Mouse (Mus musculus): ENCODE measurements around the gene Il31ra. TPM values are rescaled to one million over a fixed set of nuclear protein-coding genes. Genes with fewer than 3 reads are reported as not detected.

Gene Il31ra
- total and polyA plus RNA-seq, 2 experiments from 2014 or later = 0.15 to 0.33 TPM

DNA sequence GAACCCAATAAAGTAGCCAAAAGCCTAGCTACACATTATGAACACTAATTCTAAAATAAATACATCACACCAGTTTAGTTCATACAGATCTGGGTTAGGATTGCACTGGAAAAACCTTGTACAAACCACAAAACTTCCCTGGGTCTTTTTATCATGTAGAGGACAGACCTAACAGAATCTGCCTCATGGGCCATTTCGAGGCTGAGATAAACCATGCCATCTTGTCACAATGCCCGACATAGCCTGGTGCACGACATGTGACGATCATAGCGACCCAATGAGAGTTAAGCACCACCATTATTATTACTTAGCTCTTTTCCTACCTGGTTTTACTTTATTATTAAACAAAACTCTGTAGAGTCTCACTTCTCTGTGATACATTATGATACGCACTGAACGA is 57.1 kb downstream of the Il31ra start:
- H3K4me1 ChIP-seq (ENCODE audit: insufficient read depth) = no peaks in the 10 kb centered on the region
- DNase-seq (no peak), ATAC-seq (no peak)
- H3K27me3 ChIP-seq (ENCODE audit: insufficient read depth, low read length) = no peaks in the 10 kb centered on the region
- WGBS = 93% methylated on average over 7 of the region's 7 CpGs
- H3K4me3 ChIP-seq (ENCODE audit: low read depth, low read length) = no peak overlapping the region
- H3K36me3 ChIP-seq (ENCODE audit: insufficient read depth) = no peaks in the 10 kb centered on the region
- no peaks in the 10 kb centered on the region for H3K9me3 ChIP-seq (ENCODE audit: low read length)
- no peak overlapping the region for H3K9ac ChIP-seq
- TF ChIP-seq CTCF (IDR thresholded peaks at IDR 0.05; ENCODE audit: low read depth) = no peak
- no peak overlapping the region for H3K27ac ChIP-seq (ENCODE audit: low read depth, low read length)
- H3K4me2 ChIP-seq (ENCODE audit: low read depth) = no peak overlapping the region

DNA sequence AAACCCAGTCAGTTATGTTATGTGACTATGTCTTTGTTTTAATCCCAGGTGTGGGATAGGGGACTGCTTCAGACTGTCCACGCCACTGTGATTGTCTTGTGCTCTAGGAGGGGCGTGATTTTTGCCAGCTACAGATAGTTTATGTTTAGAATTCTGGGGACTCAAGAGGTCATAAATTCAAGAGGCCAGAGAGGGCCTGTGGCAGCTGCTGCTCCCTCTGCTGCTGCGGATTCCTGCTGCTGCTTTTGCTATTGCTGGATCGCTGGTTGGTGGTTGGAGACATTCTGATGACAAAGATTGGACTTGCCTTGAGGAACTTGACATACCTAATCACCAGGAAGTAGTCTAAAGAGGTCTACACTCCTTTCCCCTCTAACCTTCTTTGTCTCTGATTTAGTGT is 57.5 kb downstream of the Il31ra start:
- H3K27me3 ChIP-seq (ENCODE audit: insufficient read depth, low read length) = no peaks in the 10 kb centered on the region
- no peak overlapping the region for H3K9ac ChIP-seq
- H3K36me3 ChIP-seq (ENCODE audit: insufficient read depth) = no peaks in the 10 kb centered on the region
- 86% methylated on average over 4 of the region's 4 CpGs for WGBS
- H3K27ac ChIP-seq (ENCODE audit: low read depth, low read length) = no peak overlapping the region
- TF ChIP-seq CTCF (IDR thresholded peaks at IDR 0.05; ENCODE audit: low read depth) = no peak
- ATAC-seq = no peak
- DNase-seq = no peak
- H3K4me3 ChIP-seq (ENCODE audit: low read depth, low read length) = no peak overlapping the region
- H3K4me2 ChIP-seq (ENCODE audit: low read depth) = no peak overlapping the region
- H3K9me3 ChIP-seq (ENCODE audit: low read length) = no peaks in the 10 kb centered on the region
- no peaks in the 10 kb centered on the region for H3K4me1 ChIP-seq (ENCODE audit: insufficient read depth)

DNA sequence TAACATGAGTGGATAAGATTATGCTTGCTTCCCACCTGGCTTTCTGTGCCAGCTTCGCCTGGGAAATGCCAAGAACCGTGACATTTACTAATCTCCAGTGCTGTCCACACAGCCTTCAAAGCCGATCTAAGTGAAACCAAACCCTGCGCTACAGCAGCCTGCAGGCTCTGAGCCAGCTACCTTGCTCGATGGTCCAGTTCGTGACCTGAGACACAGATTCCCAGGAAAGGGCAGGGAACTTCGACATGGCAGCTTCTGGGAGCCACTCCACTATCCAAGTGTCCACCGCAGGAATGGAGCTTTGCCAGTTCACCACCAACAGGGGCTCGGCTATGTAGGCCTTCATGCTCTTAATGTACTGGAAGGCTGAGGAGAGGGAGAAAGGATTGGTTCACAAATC is 60.6 kb downstream of the Il31ra start:
- TF ChIP-seq CTCF (IDR thresholded peaks at IDR 0.05; ENCODE audit: low read depth) = no peak
- Histone ChIP-seq H3K4me1 (ENCODE audit: insufficient read depth) (no peaks in the 10 kb centered on the region), H3K4me3 (ENCODE audit: low read depth, low read length) (no peak overlapping the region), H3K4me2 (ENCODE audit: low read depth) (no peak overlapping the region), H3K9ac (no peak overlapping the region), H3K36me3 (ENCODE audit: insufficient read depth) (no peaks in the 10 kb centered on the region), H3K9me3 (ENCODE audit: low read length) (no peaks in the 10 kb centered on the region), H3K27me3 (ENCODE audit: insufficient read depth, low read length) (no peaks in the 10 kb centered on the region), H3K27ac (ENCODE audit: low read depth, low read length) (no peak overlapping the region)
- 71% methylated on average over 9 of the region's 9 CpGs for WGBS
- ATAC-seq = no peak
- no peak for DNase-seq

GRCm38 (mm10) chr13:112532235-112532634 is 61.9 kb downstream of the Il31ra start:
- WGBS = 88% methylated on average over 6 of the region's 6 CpGs
- H3K4me3 ChIP-seq (ENCODE audit: low read depth, low read length) = no peak overlapping the region
- no peak overlapping the region for H3K27ac ChIP-seq (ENCODE audit: low read depth, low read length)
- no peak for TF ChIP-seq CTCF (IDR thresholded peaks at IDR 0.05; ENCODE audit: low read depth)
- DNase-seq (no peak), ATAC-seq (no peak)
- H3K4me1 ChIP-seq (ENCODE audit: insufficient read depth) = no peaks in the 10 kb centered on the region
- H3K9ac ChIP-seq = no peak overlapping the region
- H3K36me3 ChIP-seq (ENCODE audit: insufficient read depth) = no peaks in the 10 kb centered on the region
- no peaks in the 10 kb centered on the region for H3K9me3 ChIP-seq (ENCODE audit: low read length)
- no peak overlapping the region for H3K4me2 ChIP-seq (ENCODE audit: low read depth)
- H3K27me3 ChIP-seq (ENCODE audit: insufficient read depth, low read length) = no peaks in the 10 kb centered on the region

DNA sequence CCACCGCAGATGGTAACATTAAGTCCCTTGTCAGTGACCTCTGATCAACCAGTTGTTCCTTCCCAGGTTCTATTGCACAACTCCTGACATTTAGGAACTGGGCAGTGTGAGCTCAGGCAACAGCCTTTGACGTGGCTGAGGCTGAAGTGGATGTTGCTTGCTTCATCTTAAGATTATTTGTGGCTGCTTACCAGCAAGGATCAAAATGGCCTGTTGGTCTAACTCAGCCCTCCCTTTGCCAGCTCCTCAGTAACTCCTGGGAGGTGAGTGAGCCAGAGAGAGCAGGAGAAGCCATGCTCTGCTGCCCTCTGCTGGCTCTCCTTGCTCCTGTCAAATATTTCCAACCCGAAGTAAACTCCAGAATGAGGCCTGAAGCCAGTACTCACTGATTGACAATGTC is 64.3 kb downstream of the Il31ra start:
- TF ChIP-seq CTCF (IDR thresholded peaks at IDR 0.05; ENCODE audit: low read depth) = peak; percentile 84
- Histone ChIP-seq H3K36me3 (ENCODE audit: insufficient read depth) (no peaks in the 10 kb centered on the region), H3K4me3 (ENCODE audit: low read depth, low read length) (no peak overlapping the region), H3K9me3 (ENCODE audit: low read length) (no peaks in the 10 kb centered on the region), H3K4me2 (ENCODE audit: low read depth) (no peak overlapping the region), H3K27ac (ENCODE audit: low read depth, low read length) (no peak overlapping the region), H3K4me1 (ENCODE audit: insufficient read depth) (no peaks in the 10 kb centered on the region), H3K27me3 (ENCODE audit: insufficient read depth, low read length) (no peaks in the 10 kb centered on the region), H3K9ac (no peak overlapping the region)
- DNase-seq (peak; percentile 76), ATAC-seq (peak; percentile 69)
- 39% methylated on average over 3 of the region's 3 CpGs for WGBS

DNA sequence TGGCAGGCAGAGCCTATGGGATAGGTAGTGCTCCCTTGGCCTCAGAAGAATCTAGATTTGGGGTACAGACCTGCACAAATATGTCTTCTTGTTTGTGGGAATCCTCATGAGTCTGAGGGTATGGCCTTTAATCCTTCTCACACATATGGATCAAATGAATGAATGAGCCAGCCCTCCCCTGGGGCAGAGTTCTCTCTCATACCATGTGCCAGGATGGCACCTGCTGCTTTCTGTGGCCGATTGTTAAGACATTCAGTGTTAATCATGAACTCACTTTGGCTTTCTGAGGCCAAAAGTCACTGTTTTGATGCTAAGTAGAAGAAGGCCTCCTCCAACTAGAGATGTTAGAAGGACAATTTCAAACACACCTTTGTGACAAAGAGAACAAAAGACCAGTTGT is 67.0 kb downstream of the Il31ra start:
- no peak for ATAC-seq
- H3K36me3 ChIP-seq (ENCODE audit: insufficient read depth) = no peaks in the 10 kb centered on the region

DNA sequence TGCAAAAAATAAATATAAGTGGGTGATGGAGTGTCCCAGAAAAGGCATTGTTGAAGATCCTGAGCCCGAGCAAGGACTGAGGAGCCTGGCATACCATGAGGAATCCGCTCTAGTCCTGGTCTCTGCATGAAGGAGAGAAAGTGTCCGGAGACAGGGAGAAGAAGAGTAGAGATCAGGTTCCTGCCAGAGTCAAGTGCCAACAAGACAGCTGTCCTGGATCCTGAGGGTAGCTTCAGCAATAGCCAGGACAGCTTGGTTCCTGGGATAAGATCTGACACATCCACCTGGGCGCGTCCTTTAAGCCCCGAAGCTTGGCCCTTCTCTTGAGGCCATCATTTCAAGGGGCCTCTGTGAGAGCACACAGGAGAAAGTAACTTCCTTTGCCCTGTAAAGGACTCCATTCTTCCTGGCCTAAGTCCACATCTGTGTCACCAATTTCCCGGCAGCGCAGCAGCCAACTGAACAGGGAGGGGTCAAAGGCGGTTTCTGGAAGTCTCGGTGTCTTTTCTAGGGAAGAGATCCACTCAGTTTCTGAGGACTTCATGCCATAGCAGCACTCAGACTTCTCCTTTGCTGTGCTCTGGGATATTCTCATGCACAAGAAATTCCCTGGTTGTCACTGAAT is 70.7 kb downstream of the Il31ra start:
- no peaks in the 10 kb centered on the region for H3K36me3 ChIP-seq (ENCODE audit: insufficient read depth)
- TF ChIP-seq CTCF (IDR thresholded peaks at IDR 0.05; ENCODE audit: low read depth) = no peak
- no peaks in the 10 kb centered on the region for H3K9me3 ChIP-seq (ENCODE audit: low read length)
- no peaks in the 10 kb centered on the region for H3K27me3 ChIP-seq (ENCODE audit: insufficient read depth, low read length)
- ATAC-seq (no peak), DNase-seq (no peak)
- no peak overlapping the region for H3K9ac ChIP-seq
- 96% methylated on average over 10 of the region's 10 CpGs for WGBS
- no peaks in the 10 kb centered on the region for H3K4me1 ChIP-seq (ENCODE audit: insufficient read depth)
- H3K4me3 ChIP-seq (ENCODE audit: low read depth, low read length) = no peak overlapping the region
- H3K4me2 ChIP-seq (ENCODE audit: low read depth) = no peak overlapping the region
- no peak overlapping the region for H3K27ac ChIP-seq (ENCODE audit: low read depth, low read length)

More for the DNA sequence above, 67.0 kb downstream of the Il31ra start:
- Histone ChIP-seq H3K4me3 (ENCODE audit: low read depth, low read length) (no peak overlapping the region), H3K4me2 (ENCODE audit: low read depth) (no peak overlapping the region), H3K27me3 (ENCODE audit: insufficient read depth, low read length) (no peaks in the 10 kb centered on the region), H3K4me1 (ENCODE audit: insufficient read depth) (no peaks in the 10 kb centered on the region), H3K27ac (ENCODE audit: low read depth, low read length) (no peak overlapping the region), H3K9me3 (ENCODE audit: low read length) (no peaks in the 10 kb centered on the region), H3K9ac (no peak overlapping the region)
- no peak for TF ChIP-seq CTCF (IDR thresholded peaks at IDR 0.05; ENCODE audit: low read depth)
- no peak for DNase-seq
- WGBS = 48% methylated on average over 1 of the region's 1 CpGs

All from forebrain, postnatal 0 days (tissue).